Mouse (Mus musculus) stomach, postnatal 0 days (tissue): ENCODE results near the gene Ube2k. TPM values are rescaled to one million over a fixed set of nuclear protein-coding genes. Genes with fewer than 3 reads are reported as not detected.

Experiments
- ATAC-seq: fragments of 200-750 bp; cut with Nextera tagmentation; 2 replicates; pipeline ENCODE4 v1.8.0; 2017; ENCODE audit not compliant: low FRiP score, low TSS enrichment
- DNase-seq: peaks from one replicate; pipeline ENCODE4 v3.0.0-alpha.2; 2016; ENCODE audit warnings: low spot score
- H3K27ac ChIP-seq: fragments of 300-500 bp; sonication (generic); replicated peaks from 2 replicates; pipeline ENCODE4 v1.5.1; 2014; ENCODE audit warnings: mild to moderate bottlenecking, control low read depth
- H3K27me3 ChIP-seq: fragments of 300-500 bp; sonication (generic); 2 replicates; pipeline ENCODE4 v1.6.1; 2014; ENCODE audit warnings: low read length; ENCODE audit not compliant: control insufficient read depth, insufficient read depth
- H3K36me3 ChIP-seq: fragments of 300-500 bp; sonication (generic); 2 replicates; pipeline ENCODE4 v1.6.1; 2014; ENCODE audit warnings: low read length, mixed read lengths; ENCODE audit not compliant: control insufficient read depth, insufficient read depth
- H3K4me1 ChIP-seq: fragments of 300-500 bp; sonication (generic); replicated peaks from 2 replicates; pipeline ENCODE4 v1.6.1; 2014; ENCODE audit warnings: antibody characterized with exemption; ENCODE audit not compliant: control insufficient read depth, insufficient read depth
- H3K4me2 ChIP-seq: fragments of 300-500 bp; sonication (generic); replicated peaks from 2 replicates; pipeline ENCODE4 v1.6.1; 2014; ENCODE audit warnings: low read depth, mild to moderate bottlenecking, control low read depth, moderate library complexity
- H3K4me3 ChIP-seq: fragments of 300-500 bp; sonication (generic); 2 replicates; pipeline ENCODE4 v1.5.1; 2014; ENCODE audit warnings: low read depth, low read length, control low read depth
- H3K9ac ChIP-seq: fragments of 300-500 bp; sonication (generic); 2 replicates; pipeline ENCODE4 v1.6.1; 2014; ENCODE audit warnings: mild to moderate bottlenecking, low read length, control low read depth, mixed read lengths
- H3K9me3 ChIP-seq: fragments of 300-500 bp; sonication (generic); 2 replicates; pipeline ENCODE4 v1.6.1; 2016; ENCODE audit warnings: low read length; ENCODE audit not compliant: control insufficient read depth
- CTCF ChIP-seq: IDR thresholded peaks from 2 replicates; pipeline ENCODE4 v1.5.1; 2016; ENCODE audit warnings: antibody characterized with exemption, low read depth, mild to moderate bottlenecking, moderate library complexity
- EP300 ChIP-seq: optimal IDR thresholded peaks from 2 replicates; pipeline ENCODE3; 2016; ENCODE audit warnings: antibody characterized with exemption
- WGBS: fragments of 180-500 bp; shearing (Covaris S2); extraction: QIAGEN DNeasy Blood & Tissue Kit; methylation state at CpG from one replicate; pipeline ENCODE4 v1.1.7; 2014; 5-methylcytosine and 5-hydroxymethylcytosine counted together
- polyA plus RNA-seq: library from polyadenylated mRNA; unstranded; fragments of >200 nt; fragmentation: Nextera tagmentation; extraction: Ambion mirVana; gene quantifications from 2 replicates; pipeline ENCODE4 v1.2.1, GENCODE M21; 2015

The Ube2k gene
- polyA plus RNA-seq, 1 experiment from 2014 or later, result 136 TPM

DNA sequence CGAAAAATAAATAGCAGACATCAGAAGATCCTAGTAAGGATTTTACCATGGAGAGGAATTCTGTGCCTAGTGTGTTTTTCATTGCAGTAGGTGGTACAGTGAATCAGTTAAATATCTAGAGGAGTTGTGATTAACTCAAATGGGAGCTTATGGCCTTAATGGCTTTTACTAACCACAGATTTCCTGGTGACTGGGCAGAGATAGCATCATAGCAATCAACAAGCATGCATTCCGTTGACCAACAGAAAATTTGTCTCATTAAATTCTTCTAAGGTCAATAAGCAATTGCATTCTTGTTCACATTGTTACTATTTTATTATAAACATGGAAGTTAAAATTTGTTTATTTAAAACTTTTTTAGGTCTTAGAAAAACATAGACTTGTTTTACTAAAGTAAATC lies 28.5 kb downstream of the Ube2k start:
- no peak for ATAC-seq
- no peaks in the 10 kb centered on the region for H3K27me3 ChIP-seq
- DNase-seq, result no peak
- peaks cover 3% of the 10 kb centered on the region; the same call in 1 of the 2 replicates for H3K36me3 ChIP-seq
- H3K4me2 ChIP-seq, result no peak overlapping the region
- H3K4me3 ChIP-seq, result no peak overlapping the region
- 75% methylated on average over 2 of the region's 2 CpGs for WGBS
- H3K27ac ChIP-seq, result no peak overlapping the region
- no peaks in the 10 kb centered on the region for H3K9me3 ChIP-seq
- no peaks in the 10 kb centered on the region for H3K4me1 ChIP-seq
- TF ChIP-seq EP300, result no peak
- TF ChIP-seq CTCF, result no peak
- no peak overlapping the region for H3K9ac ChIP-seq

DNA sequence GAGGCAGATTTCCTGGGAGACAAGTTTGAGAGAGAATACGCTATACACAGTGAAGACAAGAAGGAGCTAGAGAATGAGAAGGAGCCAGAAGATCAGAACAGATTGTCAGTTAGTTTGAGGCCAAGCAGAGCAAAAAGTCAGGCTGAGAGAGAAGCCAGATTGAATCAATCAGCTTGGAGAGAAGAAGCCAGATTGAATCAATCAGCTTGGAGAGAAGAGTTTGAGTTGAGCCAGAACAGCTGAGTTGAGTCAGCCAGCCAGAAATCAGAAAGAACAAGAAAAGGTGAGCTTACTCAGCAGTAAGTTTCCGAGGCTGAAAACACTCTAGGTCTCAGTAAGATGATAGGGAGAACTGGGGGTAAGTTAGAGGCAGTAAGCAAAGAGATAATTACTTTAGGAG lies 37.8 kb downstream of the Ube2k start:
- no peak overlapping the region for H3K27ac ChIP-seq
- H3K27me3 ChIP-seq, result no peaks in the 10 kb centered on the region
- H3K4me1 ChIP-seq, result no peaks in the 10 kb centered on the region
- H3K4me2 ChIP-seq, result no peak overlapping the region
- no peaks in the 10 kb centered on the region; the same call in 1 of the 2 replicates for H3K36me3 ChIP-seq
- DNase-seq, result no peak
- no peak overlapping the region for H3K4me3 ChIP-seq
- TF ChIP-seq CTCF (no peak), EP300 (no peak)
- ATAC-seq, result no peak
- H3K9me3 ChIP-seq, result no peaks in the 10 kb centered on the region
- WGBS, result 61% methylated on average over 2 of the region's 2 CpGs
- no peak overlapping the region for H3K9ac ChIP-seq

DNA sequence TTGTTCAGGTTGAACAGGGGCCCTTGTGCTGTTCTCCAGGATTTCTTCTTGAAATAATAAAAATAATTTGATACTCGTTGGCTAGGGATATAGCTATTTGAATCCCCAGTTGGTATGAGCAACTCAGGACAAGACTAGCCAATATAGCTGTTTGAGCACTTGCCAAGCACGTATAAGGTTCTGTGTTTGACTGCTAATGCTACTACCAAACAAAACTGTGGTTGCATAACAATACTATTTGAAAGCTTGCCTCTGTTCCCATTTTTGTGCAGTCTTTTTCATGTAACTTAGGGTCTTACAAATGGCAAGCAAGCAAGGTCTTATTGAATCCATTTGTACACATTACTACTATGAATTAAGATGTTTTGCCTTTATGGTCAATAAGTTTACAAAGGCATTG lies 38.9 kb downstream of the Ube2k start:
- Histone ChIP-seq H3K27ac (no peak overlapping the region), H3K4me2 (no peak overlapping the region), H3K36me3 (no peaks in the 10 kb centered on the region; the same call in 1 of the 2 replicates), H3K27me3 (no peaks in the 10 kb centered on the region), H3K4me3 (no peak overlapping the region), H3K9me3 (no peaks in the 10 kb centered on the region), H3K4me1 (no peaks in the 10 kb centered on the region), H3K9ac (no peak overlapping the region)
- ATAC-seq, result no peak
- TF ChIP-seq CTCF (no peak), EP300 (no peak)
- 62% methylated on average over 2 of the region's 2 CpGs for WGBS
- no peak for DNase-seq

GRCm38 (mm10) chr5:65578545-65578944 lies 41.5 kb downstream of the Ube2k start:
- H3K27ac ChIP-seq, result no peak overlapping the region
- no peaks in the 10 kb centered on the region for H3K4me1 ChIP-seq
- H3K9me3 ChIP-seq, result no peaks in the 10 kb centered on the region
- TF ChIP-seq EP300, result no peak
- no peak for TF ChIP-seq CTCF
- no peaks in the 10 kb centered on the region for H3K27me3 ChIP-seq
- H3K36me3 ChIP-seq, result no peaks in the 10 kb centered on the region; the same call in 1 of the 2 replicates
- no peak overlapping the region for H3K9ac ChIP-seq
- no peak for ATAC-seq
- H3K4me2 ChIP-seq, result no peak overlapping the region
- DNase-seq, result no peak
- no peak overlapping the region for H3K4me3 ChIP-seq
- 73% methylated on average over 3 of the region's 3 CpGs for WGBS

DNA sequence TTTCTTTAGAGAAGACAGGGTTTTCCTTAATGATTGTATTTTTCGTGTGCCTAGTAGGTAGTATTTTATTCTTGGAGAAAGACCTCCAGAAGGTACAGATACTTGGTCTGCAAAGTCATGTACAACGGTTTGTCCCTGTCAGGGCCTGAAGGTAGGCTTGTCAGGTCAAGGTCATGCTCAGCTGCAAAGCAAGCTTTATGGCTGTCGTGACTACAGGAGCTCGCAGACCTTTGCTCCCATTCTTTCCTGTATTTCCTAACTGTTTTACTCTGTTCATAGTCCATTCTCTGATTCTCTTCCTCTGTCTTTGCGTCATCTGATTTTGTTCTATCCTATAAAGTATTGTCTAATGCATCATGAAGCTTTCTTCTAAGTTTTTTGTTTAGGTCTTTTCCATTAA lies 49.3 kb downstream of the Ube2k start:
- WGBS, result 90% methylated on average over 5 of the region's 5 CpGs
- no peak for DNase-seq

DNA sequence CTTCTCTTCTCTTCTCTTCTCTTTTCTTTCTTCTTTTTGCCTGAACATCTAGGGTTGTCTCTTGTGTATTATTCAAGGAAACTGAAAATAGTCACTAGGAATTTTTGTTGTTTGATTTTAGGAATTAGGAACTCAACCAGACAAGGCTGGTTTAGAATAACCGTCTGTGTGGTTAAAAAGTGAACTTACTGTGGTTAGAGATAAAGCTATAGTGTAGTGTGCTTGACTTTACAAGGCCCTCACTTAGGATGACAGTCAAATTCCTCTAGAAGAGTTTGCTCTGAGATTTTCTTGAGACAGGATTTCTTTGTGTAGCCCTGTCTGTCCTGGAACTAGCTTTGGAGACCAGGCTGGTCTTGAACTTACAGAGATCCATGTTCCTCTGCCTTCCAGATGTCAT lies 53.2 kb downstream of the Ube2k start:
- Histone ChIP-seq H3K4me2 (no peak overlapping the region), H3K4me1 (no peaks in the 10 kb centered on the region), H3K9me3 (no peaks in the 10 kb centered on the region), H3K27ac (no peak overlapping the region), H3K4me3 (no peak overlapping the region), H3K36me3 (peaks cover 5% of the 10 kb centered on the region), H3K27me3 (no peaks in the 10 kb centered on the region), H3K9ac (no peak overlapping the region)
- DNase-seq (no peak), ATAC-seq (no peak)
- 82% methylated on average over 1 of the region's 1 CpGs for WGBS
- TF ChIP-seq EP300 (no peak), CTCF (no peak)

More for the DNA sequence above, 49.3 kb downstream of the Ube2k start:
- peaks cover 3% of the 10 kb centered on the region; the same call in 1 of the 2 replicates for H3K36me3 ChIP-seq
- no peak overlapping the region for H3K4me3 ChIP-seq
- TF ChIP-seq CTCF (no peak), EP300 (no peak)
- no peaks in the 10 kb centered on the region for H3K4me1 ChIP-seq
- no peaks in the 10 kb centered on the region for H3K27me3 ChIP-seq
- no peaks in the 10 kb centered on the region for H3K9me3 ChIP-seq
- no peak overlapping the region for H3K9ac ChIP-seq
- H3K27ac ChIP-seq, result no peak overlapping the region
- no peak overlapping the region for H3K4me2 ChIP-seq
- no peak for ATAC-seq
